Mouse (Mus musculus) urinary bladder, postnatal 10 days (tissue): Measurements from ENCODE around the gene Rerg.

Experiments
- DNase-seq: peaks from one replicate; pipeline ENCODE4 v3.0.0; 2022; ENCODE audit warnings: low spot score

Rerg gene

GRCm38 (mm10) chr6:137162481-137162880 lies 7.8 kb downstream of the Rerg start:
- no peak for DNase-seq

DNA sequence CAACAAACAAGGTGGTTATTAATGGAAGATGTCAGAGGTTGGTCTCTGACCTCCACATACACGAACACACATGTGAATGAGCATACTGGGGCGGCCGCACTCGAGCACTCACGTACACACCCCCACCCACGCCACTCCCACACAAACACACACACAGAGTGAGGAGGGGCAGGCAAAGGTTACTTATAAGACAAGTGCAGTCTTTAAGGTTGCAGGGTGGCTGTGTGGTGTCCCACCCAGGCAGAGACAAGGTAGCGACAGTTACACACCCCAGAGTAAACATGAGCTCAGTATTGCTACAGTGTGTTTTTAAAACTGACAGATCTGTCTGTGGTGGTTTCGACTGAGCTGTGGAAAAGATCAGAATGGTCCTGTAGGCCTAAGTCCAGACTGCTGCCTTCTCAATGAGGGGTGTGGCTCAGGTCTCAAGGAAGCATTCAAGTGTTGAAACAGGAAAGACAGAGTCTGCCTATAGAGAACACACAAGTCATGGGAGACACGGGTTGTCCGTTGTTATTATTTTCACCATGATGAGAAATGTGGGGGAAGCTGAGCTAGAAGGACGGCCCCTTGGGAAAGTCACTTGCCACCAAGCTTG lies 8.7 kb downstream of the Rerg start:
- DNase-seq = no peak

- DNase-seq = no peak
Observed at GRCm38 (mm10) chr6:137159372-137159926, 10.8 kb downstream of the Rerg start.

DNA sequence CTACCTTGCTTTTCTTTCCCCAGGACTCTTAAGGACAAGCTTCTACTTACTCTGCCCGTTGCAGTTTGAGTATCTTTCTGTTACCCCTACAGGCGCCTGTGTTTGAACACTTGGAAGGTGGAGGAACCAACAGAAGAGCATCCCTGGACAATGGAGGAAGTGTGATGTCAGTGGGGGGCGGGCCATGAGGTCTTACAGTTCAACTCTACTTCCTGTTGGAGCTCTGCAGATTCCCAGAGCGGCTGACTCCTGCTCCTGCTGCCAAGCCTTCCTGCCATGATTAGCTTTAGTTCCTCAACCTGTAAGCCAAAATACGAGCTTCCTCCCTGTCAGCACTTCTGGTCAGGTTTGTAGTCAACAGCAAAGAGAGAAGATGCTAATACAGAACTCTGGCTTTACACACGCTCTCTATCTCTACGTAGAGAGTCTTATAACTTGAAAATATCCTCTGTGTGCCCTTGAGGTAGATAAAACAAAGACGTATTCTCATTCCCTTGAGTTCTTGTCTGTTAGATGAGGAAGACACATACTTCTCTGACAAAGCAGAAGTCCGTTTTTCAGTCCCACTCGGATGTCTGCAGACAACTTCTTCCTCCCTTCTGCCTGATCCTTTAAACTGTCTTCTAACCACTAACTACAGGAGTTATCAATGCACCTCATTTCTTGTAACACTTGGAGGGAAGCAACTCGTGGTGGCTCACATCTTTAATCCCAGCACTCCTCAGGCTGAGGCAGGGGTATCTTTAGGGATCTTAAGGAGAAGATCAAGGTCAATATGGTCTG lies 13.7 kb downstream of the Rerg start:
- no peak for DNase-seq

DNA sequence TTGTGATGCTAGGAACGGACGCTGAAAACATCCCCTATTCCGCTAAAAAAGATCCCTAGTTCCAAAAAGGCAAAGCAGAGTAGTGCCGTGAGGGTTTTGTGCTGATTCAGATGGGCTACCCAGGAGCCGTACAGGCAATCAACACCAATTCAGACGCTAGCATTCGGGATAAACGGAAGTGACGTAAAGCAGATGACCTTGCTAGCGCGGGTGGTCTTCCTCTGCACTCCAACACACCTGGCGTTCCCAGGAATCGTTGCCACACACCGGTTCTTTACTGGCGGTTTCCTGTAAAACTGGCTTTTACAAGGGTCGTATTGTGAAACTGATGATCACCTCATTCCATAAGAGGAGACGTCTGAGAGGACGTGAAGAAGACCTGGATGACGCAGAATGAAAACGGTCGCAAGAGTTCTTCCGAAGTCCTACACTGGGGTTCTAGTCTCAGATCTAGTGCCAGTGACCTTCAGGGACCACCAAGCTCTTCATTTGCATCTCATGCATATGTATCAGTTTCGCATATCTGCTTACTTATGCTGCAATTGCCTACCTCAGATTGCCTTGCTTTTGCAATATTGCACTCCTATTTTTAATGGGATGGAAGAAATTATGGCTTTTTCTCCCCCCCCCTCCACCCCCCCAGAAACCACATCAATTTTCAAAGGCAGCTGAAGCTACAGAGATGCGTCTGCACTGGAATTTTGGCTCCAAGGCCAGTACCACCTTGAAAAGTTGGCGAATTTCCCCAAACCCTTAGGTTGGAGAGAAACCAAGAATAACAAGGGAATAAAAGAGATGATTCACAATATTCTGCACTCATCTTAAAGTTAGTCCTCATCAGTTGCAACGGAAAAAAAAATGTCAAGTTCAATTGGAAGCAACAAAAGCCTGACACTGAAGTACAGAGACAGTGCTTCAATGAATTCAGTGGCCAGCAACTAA lies 14.8 kb downstream of the Rerg start:
- DNase-seq = no peak

DNA sequence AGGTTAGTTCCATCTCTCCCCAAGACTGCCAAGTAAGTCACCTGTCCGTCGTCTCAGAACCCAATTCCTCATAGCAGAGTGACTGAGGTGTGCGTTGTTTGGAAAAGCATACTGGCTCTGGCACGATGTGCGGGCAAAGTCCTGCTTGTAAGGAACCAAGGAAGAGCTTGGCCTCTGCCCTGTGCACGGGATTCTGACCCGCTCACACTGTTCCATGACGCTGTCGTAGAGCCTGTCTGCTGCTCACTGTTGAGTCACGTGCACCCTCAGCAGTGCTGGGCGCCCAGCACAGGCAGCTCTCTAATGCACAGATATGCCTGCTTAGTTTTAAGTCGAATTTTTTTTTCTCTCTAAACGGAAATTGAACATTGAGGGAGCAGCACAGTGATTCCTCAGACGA lies 17.3 kb downstream of the Rerg start:
- DNase-seq = no peak

DNA sequence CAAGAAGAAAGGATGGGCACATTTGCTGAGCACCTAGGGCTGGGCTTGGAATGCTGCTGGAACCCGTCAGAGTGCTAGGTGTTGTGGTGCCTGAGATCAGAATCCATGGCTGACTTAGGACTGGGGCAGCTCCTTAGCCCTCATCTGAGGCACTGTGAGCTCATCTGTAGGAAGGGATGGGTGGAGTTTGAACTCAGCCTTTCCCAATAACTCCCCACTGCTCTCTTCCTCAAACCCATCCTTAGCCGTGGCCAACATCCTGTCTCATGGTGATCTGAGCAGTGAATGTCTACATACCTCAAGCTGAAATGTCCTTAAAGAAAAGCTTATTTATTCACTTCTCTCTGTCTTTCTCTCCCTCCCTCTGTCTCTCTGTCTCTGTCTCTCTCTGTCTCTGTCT lies 19.3 kb downstream of the Rerg start:
- no peak for DNase-seq

- no peak for DNase-seq
Observed at GRCm38 (mm10) chr6:137149833-137150232, 20.5 kb downstream of the Rerg start.

DNA sequence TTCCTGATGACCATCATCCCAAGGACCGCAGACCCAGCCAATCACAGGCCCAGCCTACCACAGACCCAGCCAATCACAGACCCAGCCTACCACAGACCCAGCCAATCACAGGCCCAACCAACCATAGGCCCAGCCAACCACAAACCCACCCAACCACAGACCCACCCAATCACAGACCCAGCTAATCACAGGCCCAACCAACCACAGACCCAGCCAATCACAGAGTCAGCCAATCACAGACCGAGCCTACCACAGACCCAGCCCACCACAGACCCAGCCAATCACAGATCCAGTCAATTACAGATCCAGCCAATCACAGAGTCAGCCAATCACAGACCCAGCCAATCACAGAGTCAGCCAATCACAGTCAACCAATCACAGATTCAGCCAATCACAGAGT lies 23.4 kb downstream of the Rerg start:
- DNase-seq = no peak

DNA sequence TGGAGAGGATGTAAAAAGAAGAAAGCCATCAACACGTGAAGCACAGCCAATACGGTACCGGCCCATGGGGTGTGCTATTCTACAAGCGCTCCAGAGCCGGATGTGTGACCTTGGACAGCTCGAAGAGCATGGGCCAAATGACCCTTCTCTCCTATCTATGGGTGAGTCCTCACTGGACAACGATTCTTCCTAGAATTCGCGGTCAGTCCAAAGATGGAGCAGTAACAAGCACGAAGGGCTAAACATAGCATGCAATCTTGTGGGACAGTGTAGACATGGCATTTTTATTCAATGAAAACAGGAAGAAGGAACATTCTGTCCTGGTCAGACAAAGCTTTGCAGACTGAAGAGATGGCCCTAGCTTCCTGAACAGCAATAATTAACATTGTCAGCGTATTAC lies 24.7 kb downstream of the Rerg start:
- no peak for DNase-seq

- DNase-seq = no peak
Observed at GRCm38 (mm10) chr6:137144958-137145535, 25.2 kb downstream of the Rerg start.

- DNase-seq = no peak
Observed at GRCm38 (mm10) chr6:137144526-137144840, 25.8 kb downstream of the Rerg start.

GRCm38 (mm10) chr6:137143818-137144525 lies 26.3 kb downstream of the Rerg start:
- DNase-seq = no peak

- DNase-seq = no peak
Observed at GRCm38 (mm10) chr6:137142796-137143195, 27.5 kb downstream of the Rerg start.

DNA sequence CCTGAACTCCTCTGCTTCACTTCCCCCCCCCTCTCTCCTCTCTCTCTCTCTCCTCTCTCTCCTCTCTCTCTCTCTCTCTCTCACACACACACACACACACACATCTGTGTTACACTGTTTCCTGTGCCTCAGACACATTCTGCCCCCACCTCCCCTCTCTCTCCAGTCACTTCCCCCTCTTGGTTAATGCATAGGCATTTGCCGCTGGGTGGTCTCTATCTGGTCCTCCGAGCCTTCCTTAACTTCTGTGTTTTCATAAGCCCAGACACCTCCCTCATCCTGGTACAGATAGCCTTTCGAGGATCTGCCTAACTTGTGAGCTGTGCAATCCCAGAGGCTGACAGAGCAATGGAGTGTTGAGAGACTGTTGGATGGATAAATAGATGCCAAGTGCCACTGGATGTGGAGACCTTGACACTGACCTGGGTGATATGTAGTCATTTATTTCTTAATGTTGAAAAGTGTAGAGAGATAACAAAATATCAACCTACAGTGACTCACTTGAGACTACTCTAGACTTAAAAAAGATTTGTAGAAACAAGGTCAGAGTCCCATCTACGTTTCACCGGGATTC lies 29.0 kb downstream of the Rerg start:
- DNase-seq = no peak

DNA sequence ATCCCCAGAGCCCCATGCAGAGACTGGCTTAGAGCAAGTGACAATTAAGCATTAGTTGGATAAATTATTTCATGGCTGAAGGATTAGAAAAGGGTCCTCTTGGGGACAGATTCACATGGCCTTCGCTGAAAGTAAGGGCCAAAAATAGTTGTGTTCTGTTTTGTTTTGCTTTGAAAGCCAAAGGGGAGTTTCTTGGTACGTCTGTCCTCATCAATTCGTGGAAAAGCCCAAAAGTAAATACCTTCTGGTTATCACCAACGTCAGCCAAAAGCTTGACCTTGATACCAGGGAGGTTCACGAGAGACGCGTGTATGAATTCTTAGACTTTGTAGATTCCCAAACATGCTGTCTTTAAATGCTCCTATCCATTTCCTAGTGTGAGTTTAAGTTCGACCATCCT lies 31.5 kb downstream of the Rerg start:
- no peak for DNase-seq

DNA sequence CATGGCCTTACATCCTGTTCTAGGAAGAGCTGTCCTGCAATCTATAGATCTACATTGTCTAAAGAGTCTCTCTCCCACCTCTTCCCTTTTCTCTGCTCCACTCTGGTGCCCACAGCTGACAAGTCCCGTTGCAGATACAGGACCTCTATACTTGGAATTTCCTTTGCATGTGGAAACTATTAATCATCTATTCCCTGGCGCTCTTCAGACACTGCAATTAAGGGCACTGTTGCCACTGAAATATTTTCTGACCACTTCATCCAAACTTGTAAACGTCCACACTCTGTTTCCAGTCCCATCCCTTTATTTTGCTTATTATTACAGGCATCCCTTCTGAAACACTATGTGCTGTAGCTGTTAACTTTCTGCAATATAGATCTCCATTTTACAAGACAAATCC lies 31.9 kb downstream of the Rerg start:
- DNase-seq = no peak

- no peak for DNase-seq
Observed at GRCm38 (mm10) chr6:137136401-137136800, 33.9 kb downstream of the Rerg start.

- DNase-seq = no peak
Observed at GRCm38 (mm10) chr6:137135506-137136391, 34.5 kb downstream of the Rerg start.

GRCm38 (mm10) chr6:137131794-137132193 lies 38.5 kb downstream of the Rerg start:
- no peak for DNase-seq
